Mouse (Mus musculus) megakaryocyte-erythroid progenitor cell, adult 5 weeks (primary cell): Measurements from ENCODE around the gene Klc2. TPM values are rescaled to one million over a fixed set of nuclear protein-coding genes. Genes with fewer than 3 reads are reported as not detected.

Source experiments
- polyA plus RNA-seq: library from polyadenylated mRNA; stranded (reverse); fragments of >175 nt; gene quantifications from 2 replicates; pipeline ENCODE4 v1.2.3, GENCODE M21; 2012

The Klc2 gene
- 22.7 and 28.8 TPM in 2 replicates for polyA plus RNA-seq

GRCm38 (mm10) chr19:5118384-5118698, at the start of gene Klc2:
TSS of gene Klc2 (minus strand) at chr19:5118560.

DNA sequence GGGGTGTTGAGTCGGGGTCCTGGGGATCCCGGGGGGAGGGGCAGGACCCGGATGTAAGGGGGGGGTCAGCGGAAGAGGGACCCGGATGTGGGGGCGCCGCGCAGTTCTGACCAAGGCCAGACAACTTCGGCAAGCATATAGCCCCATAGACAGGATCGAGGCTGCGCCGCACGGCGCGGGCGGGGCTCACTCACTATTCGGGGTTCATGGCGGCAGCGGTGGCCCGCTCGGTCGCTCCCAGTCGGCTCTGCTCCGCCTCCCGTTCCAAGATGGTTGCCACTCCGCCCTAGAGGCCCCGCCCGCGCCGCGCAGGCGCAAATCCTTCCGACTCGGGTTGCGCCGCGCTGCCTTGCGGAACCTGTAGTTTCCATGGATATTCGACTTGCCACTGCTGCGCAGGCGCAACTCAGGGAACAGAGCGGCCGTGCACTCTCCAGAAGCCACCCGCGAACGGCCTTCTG, 11.6 kb downstream of the Klc2 start, which contains the start of gene Rab1b:
Gene Rab1b (minus strand): TSS at position 342 of the 461 bp plus-strand sequence.

DNA sequence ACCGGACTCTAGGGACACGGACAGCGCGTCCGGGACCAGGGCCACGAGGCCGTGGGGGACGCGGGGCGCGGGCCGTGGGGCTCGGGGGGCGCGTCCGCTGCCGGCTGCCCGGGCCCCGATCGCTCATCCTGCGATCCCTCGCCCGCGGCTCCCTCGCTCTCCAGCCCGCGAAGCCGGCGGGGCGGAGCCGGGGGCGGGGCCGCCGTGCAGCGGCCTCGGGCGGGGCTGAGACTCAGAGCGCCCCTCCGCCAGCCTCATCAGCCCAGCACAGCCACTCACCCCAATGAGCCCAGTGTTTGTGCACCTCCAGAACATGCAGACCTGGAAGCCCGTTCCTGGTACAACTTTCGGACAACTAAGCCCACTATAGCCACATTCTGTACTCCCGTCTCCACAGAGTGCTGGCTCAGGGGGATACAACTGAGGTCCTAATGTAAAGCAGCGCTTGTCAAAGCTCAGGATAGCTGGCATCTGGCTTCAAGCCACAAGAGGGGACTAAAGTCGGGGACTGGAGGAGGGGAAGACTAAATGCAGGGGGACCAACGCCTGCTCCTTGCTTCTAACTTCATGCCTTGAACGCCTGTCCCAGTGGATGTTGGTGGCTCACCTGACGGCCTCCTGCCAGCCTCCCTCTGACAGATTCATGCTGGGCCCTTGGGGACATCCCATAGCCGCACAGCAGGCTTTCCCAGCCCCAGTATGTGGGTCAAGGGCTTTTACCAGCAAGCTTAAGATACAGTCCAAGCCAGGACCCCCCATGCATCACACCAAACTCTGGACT, 19.8 kb downstream of the Klc2 start, which contains the start of gene Cnih2:
Gene Cnih2 (minus strand): TSS at position 159 of the 781 bp plus-strand sequence.

DNA sequence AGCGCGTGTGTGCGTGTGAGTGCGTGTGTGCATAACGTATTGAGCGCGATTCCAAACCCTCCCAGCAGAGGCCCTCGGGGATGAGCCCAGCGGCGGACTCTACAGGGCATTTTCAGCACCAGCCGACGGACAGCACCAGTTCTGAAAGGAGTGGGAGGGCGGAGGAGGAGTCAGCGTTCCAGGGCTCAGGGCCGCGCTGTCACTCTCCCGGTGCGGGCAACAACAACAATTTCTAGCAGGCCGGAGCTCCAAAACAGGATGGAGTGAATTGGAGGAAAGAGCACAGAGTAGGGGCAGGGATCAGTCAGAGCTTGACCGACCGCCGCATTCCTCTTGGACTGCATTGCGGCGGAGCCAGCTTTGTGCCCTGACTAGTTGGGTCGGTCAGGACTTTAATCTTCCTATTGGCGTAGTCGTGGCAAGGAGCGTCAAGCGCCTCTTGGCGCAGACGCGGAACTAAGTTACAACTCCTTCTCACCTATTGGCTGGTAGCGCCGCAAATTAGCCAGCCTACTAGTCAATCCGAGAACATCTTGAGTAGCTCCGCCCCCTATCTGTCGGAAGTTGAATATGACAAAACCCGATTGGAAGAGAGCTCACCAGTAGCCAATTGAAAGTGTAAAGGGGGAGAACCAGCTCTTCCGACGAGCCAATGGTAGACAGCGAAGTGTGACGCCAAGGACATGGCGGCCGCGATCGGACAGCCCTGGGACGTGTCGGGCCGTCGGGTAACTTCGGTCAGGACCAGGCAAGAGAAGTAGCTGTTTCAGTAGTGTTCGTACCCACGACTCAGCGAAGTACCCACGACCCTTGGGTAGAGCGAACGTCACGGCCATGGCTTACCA, 30.3 kb downstream of the Klc2 start, which contains the start of gene Yif1a:
Gene Yif1a (plus strand): TSS at position 655 of the 845 bp plus-strand sequence.

GRCm38 (mm10) chr19:5085145-5085863, 33.1 kb downstream of the Klc2 start, which contains the start of gene Tmem151a:
TSS of gene Tmem151a (minus strand) at chr19:5085531.

DNA sequence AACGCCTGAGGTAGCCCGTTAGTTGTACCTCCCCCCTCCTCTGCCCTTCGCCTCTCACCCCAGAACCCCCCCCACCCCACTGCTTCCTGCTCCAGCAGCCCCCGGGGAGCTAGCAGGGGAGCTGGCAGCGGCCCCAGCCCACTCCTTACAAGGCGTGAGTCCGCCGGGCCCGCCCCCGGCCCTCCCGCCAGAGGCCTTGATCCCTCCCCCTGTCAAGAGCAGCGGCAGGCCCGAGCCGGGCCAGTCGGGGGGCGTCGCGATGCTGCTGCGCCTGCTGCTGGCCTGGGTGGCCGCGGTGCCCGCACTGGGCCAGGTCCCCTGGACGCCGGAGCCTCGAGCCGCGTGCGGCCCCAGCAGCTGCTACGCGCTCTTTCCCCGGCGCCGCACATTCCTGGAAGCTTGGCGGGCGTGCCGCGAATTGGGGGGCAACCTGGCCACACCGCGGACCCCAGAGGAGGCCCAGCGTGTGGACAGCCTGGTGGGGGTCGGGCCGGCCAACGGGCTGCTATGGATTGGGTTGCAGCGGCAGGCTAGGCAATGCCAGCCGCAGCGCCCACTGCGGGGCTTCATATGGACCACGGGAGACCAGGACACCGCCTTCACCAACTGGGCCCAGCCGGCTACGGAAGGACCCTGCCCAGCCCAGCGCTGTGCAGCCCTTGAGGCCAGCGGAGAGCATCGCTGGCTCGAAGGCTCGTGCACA, 50.3 kb downstream of the Klc2 start, which contains the start of gene Cd248:
Gene Cd248 (plus strand): TSS at position 212 of the 703 bp plus-strand sequence.

Other genes with a start within 250 kb of the Klc2 start
- 0.37 and 1.0 TPM in 2 replicates for gene Actn3, start 240.7 kb downstream of the Klc2 start, polyA plus RNA-seq
- 2.1 and 2.3 TPM in 2 replicates for gene Zdhhc24, start 239.9 kb downstream of the Klc2 start, polyA plus RNA-seq
- 2.1 and 3.6 TPM in 2 replicates for gene Bbs1, start 211.9 kb downstream of the Klc2 start, polyA plus RNA-seq
- gene Dpp3, start 190.3 kb downstream of the Klc2 start, polyA plus RNA-seq = 66.2 and 71.5 TPM in 2 replicates
- 0.10 and 0.22 TPM in 2 replicates for gene Peli3, start 175.4 kb downstream of the Klc2 start, polyA plus RNA-seq
- gene Mrpl11, start 156.4 kb downstream of the Klc2 start, polyA plus RNA-seq = 58.4 and 60.2 TPM in 2 replicates
- 0.10 and 0.12 TPM in 2 replicates for gene Npas4, start 128.2 kb downstream of the Klc2 start, polyA plus RNA-seq
- gene Slc29a2, start 94.7 kb downstream of the Klc2 start, polyA plus RNA-seq = 4.3 and 5.5 TPM in 2 replicates
- gene B4gat1, start 79.7 kb downstream of the Klc2 start, polyA plus RNA-seq = 6.1 and 9.4 TPM in 2 replicates
- gene AC124502.3, start 79.7 kb downstream of the Klc2 start, polyA plus RNA-seq = 0.13 and 1.3 TPM in 2 replicates
- 94.5 and 120 TPM in 2 replicates for gene Brms1, start 77.2 kb downstream of the Klc2 start, polyA plus RNA-seq
- 1.2 and 1.8 TPM in 2 replicates for gene Rin1, start 68.1 kb downstream of the Klc2 start, polyA plus RNA-seq
- 0.77 and 1.7 TPM in 2 replicates for gene Cd248, start 50.5 kb downstream of the Klc2 start, polyA plus RNA-seq
- gene Tmem151a, start 33.0 kb downstream of the Klc2 start, polyA plus RNA-seq = 0.29 and 1.6 TPM in 2 replicates
- 17.5 and 18.7 TPM in 2 replicates for gene Yif1a, start 30.0 kb downstream of the Klc2 start, polyA plus RNA-seq
- 3.6 and 6.3 TPM in 2 replicates for gene Cnih2, start 20.0 kb downstream of the Klc2 start, polyA plus RNA-seq
- 262 and 300 TPM in 2 replicates for gene Rab1b, start 11.5 kb downstream of the Klc2 start, polyA plus RNA-seq
- 28.6 and 34.9 TPM in 2 replicates for gene Pacs1, start 154.6 kb upstream of the Klc2 start, polyA plus RNA-seq
- 327 and 332 TPM in 2 replicates for gene Sf3b2, start 176.9 kb upstream of the Klc2 start, polyA plus RNA-seq
- gene Gal3st3, start 179.8 kb upstream of the Klc2 start, polyA plus RNA-seq = not detected in 2 replicates
- not detected in 2 replicates for gene Catsper1, start 217.2 kb upstream of the Klc2 start, polyA plus RNA-seq
- gene Cst6, start 231.0 kb upstream of the Klc2 start, polyA plus RNA-seq = 0.10 and 0.16 TPM in 2 replicates
- 80.0 and 86.0 TPM in 2 replicates for gene Eif1ad, start 248.2 kb upstream of the Klc2 start, polyA plus RNA-seq
- gene Banf1, start 248.6 kb upstream of the Klc2 start, polyA plus RNA-seq = 239 and 280 TPM in 2 replicates